Mouse (Mus musculus) retina, postnatal 7 days (tissue): ENCODE results near the gene Spata7.
A peak's percentile ranks its signal among the peaks of the same experiment; 100 is the strongest.

ENCODE experiments used
- DNase-seq: peaks from one replicate; pipeline ENCODE4 v3.0.0-alpha.2; 2012; ENCODE audit warnings: low read depth, low spot score

Gene Spata7

GRCm38 (mm10) chr12:98673879-98674278 is 45.9 kb downstream of the Spata7 start:
- DNase-seq, result no peak

GRCm38 (mm10) chr12:98674627-98675143 is 46.7 kb downstream of the Spata7 start:
- peak; percentile 61 for DNase-seq

GRCm38 (mm10) chr12:98676861-98677260 is 48.9 kb downstream of the Spata7 start:
- DNase-seq, result no peak

GRCm38 (mm10) chr12:98677336-98677735 is 49.4 kb downstream of the Spata7 start:
- no peak for DNase-seq

- no peak for DNase-seq
These were observed 51.9 kb downstream of the Spata7 start for GRCm38 (mm10) chr12:98679906-98680305.

GRCm38 (mm10) chr12:98682196-98682595 is 54.2 kb downstream of the Spata7 start:
- no peak for DNase-seq

GRCm38 (mm10) chr12:98683171-98683570 is 55.2 kb downstream of the Spata7 start:
- no peak for DNase-seq

- no peak for DNase-seq
These were observed 55.6 kb downstream of the Spata7 start for GRCm38 (mm10) chr12:98683574-98683973.

- no peak for DNase-seq
These were observed 62.3 kb downstream of the Spata7 start for GRCm38 (mm10) chr12:98690230-98690629.

- DNase-seq, result no peak
These were observed 69.2 kb downstream of the Spata7 start for GRCm38 (mm10) chr12:98697202-98697601.

GRCm38 (mm10) chr12:98701564-98701963 is 73.6 kb downstream of the Spata7 start:
- peak; percentile 35 for DNase-seq

- no peak for DNase-seq
These were observed 75.6 kb downstream of the Spata7 start for GRCm38 (mm10) chr12:98703554-98703953.

- DNase-seq, result no peak
These were observed 76.0 kb downstream of the Spata7 start for GRCm38 (mm10) chr12:98703961-98704360.

GRCm38 (mm10) chr12:98712819-98713218 is 84.9 kb downstream of the Spata7 start:
- DNase-seq, result no peak

- no peak for DNase-seq
These were observed 85.7 kb downstream of the Spata7 start for GRCm38 (mm10) chr12:98713621-98714103.

GRCm38 (mm10) chr12:98714757-98715156 is 86.8 kb downstream of the Spata7 start:
- DNase-seq, result no peak

GRCm38 (mm10) chr12:98716142-98716541 is 88.2 kb downstream of the Spata7 start:
- no peak for DNase-seq
